Mouse (Mus musculus) myocyte (in vitro differentiated cells): ENCODE measurements around the gene Cd68. TPM values are rescaled to one million over a fixed set of nuclear protein-coding genes. Genes with fewer than 3 reads are reported as not detected.
A peak's percentile ranks its signal among the peaks of the same experiment; 100 is the strongest.
"Not testable (repeated sequence)": the region's sequence is repeated elsewhere in the genome, so short reads cannot be mapped to it uniquely, and the experiment has no call there.

Source experiments
- H3K27me3 ChIP-seq: one replicate; pipeline ENCODE4 v1.6.1; 2011; ENCODE audit not compliant: control insufficient read depth, insufficient read depth, insufficient read length
- H3K36me3 ChIP-seq: one replicate; pipeline ENCODE4 v1.6.1; 2011; ENCODE audit not compliant: control insufficient read depth, insufficient read depth
- H3K4me2 ChIP-seq: one replicate; pipeline ENCODE4 v1.6.1; 2011; ENCODE audit warnings: low read depth, control low read depth
- H3K4me3 ChIP-seq: one replicate; pipeline ENCODE4 v1.5.1; 2011; ENCODE audit warnings: mild to moderate bottlenecking, control low read depth, moderate library complexity
- H3K79me2 ChIP-seq: one replicate; pipeline ENCODE4 v1.6.1; 2011; ENCODE audit not compliant: control insufficient read depth, insufficient read depth
- H3ac ChIP-seq: one replicate; pipeline ENCODE4 v1.6.1; 2011; ENCODE audit not compliant: control insufficient read depth, insufficient read length
- CEBPB ChIP-seq: IDR thresholded peaks from 2 replicates; pipeline ENCODE4 v1.6.1; 2011; ENCODE audit warnings: mild to moderate bottlenecking, moderate library complexity; ENCODE audit not compliant: poor library complexity, insufficient read depth, severe bottlenecking
- E2F4 ChIP-seq: IDR thresholded peaks from one replicate; pipeline ENCODE4 v1.6.1; 2011; ENCODE audit warnings: mild to moderate bottlenecking, control low read depth, moderate library complexity; ENCODE audit not compliant: insufficient read depth
- MAX ChIP-seq: IDR thresholded peaks from one replicate; pipeline ENCODE4 v1.6.1; 2011; ENCODE audit warnings: low read depth, mild to moderate bottlenecking, control low read depth
- MYOD1 ChIP-seq, 3 experiments: IDR thresholded peaks; one replicate each; pipeline ENCODE4 v1.6.1; 2011; ENCODE audit warnings: control low read depth in 2 of 3, low read depth in 2 of 3, mild to moderate bottlenecking in 2 of 3, moderate library complexity in 1 of 3; ENCODE audit not compliant: insufficient read length in 2 of 3, control insufficient read depth in 1 of 3
- MYOG ChIP-seq, 3 experiments: IDR thresholded peaks; one replicate each; pipeline ENCODE4 v1.6.1; 2011; ENCODE audit warnings: control low read depth in 2 of 3, low read depth in 2 of 3, mild to moderate bottlenecking in 2 of 3; ENCODE audit not compliant: insufficient read length in 2 of 3, control insufficient read depth in 1 of 3, insufficient read depth in 1 of 3
- POLR2A ChIP-seq: IDR thresholded peaks from one replicate; pipeline ENCODE4 v1.6.1; 2011; ENCODE audit warnings: low read depth, mild to moderate bottlenecking, control low read depth, moderate library complexity; ENCODE audit not compliant: insufficient read length
- POLR2AphosphoS2 ChIP-seq: IDR thresholded peaks from one replicate; pipeline ENCODE4 v1.6.1; 2011; ENCODE audit warnings: low read depth, control low read depth; ENCODE audit not compliant: insufficient read length
- REST ChIP-seq: IDR thresholded peaks from one replicate; pipeline ENCODE4 v1.6.1; 2011; ENCODE audit warnings: mild to moderate bottlenecking, control low read depth, moderate library complexity; ENCODE audit not compliant: insufficient read depth, insufficient read length
- SRF ChIP-seq: IDR thresholded peaks from one replicate; pipeline ENCODE4 v1.6.1; 2011; ENCODE audit warnings: low read depth; ENCODE audit not compliant: control insufficient read depth, insufficient read length
- TCF12 ChIP-seq: IDR thresholded peaks from one replicate; pipeline ENCODE4 v1.6.1; 2011; ENCODE audit warnings: mild to moderate bottlenecking, control low read depth; ENCODE audit not compliant: poor library complexity, insufficient read depth, severe bottlenecking
- TCF3 ChIP-seq: IDR thresholded peaks from one replicate; pipeline ENCODE4 v1.6.1; 2011; ENCODE audit warnings: low read depth, control low read depth; ENCODE audit not compliant: insufficient read length
- USF1 ChIP-seq: IDR thresholded peaks from one replicate; pipeline ENCODE4 v1.6.1; 2011; ENCODE audit warnings: low read depth, mild to moderate bottlenecking, control low read depth, moderate library complexity
- polyA plus RNA-seq: library from polyadenylated mRNA; unstranded; fragments of >200 nt; fragmentation: generic; extraction: Trizol; gene quantifications from one replicate; pipeline ENCODE4 v1.2.1, GENCODE M21; 2012; ENCODE audit warnings: missing spikeins

The Cd68 gene
- polyA plus RNA-seq, 1 experiment = 0.96 TPM

DNA sequence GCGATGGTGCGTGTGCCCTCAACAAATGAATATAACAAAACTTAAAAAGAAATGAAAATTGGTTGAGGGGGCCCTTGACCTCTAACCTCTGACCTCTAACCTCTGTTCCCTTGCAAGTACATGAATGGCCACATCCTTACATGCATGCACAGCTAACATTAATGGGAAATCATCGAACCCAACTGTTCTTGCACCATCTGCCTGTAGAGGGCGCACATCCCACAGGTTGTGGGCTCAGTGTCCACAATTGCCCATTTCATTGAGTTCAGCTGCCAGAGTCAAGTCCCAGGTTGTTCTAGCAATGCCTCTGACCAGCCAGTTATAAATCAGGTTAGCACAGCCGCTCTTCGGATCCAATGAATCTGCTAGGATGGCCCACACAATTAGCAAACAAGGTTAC is 37.7 kb downstream of the Cd68 start:
- no peaks in the 10 kb centered on the region for H3K36me3 ChIP-seq
- no peak overlapping the region for H3ac ChIP-seq
- H3K4me3 ChIP-seq = no peak overlapping the region
- H3K79me2 ChIP-seq = peaks cover 1% of the 10 kb centered on the region
- H3K4me2 ChIP-seq = peak overlapping the region; percentile 48
- TF ChIP-seq TCF12 (no peak), E2F4 (no peak), POLR2AphosphoS2 (no peak), POLR2A (no peak), MYOG (IDR thresholded peaks at IDR 0.05; ENCODE audit: control insufficient read depth in 1 of 3, insufficient read depth in 1 of 3, insufficient read length in 2 of 3, low read depth in 2 of 3) (peak in 1 of 3 experiments; percentile 8)
- H3K27me3 ChIP-seq = no peaks in the 10 kb centered on the region

DNA sequence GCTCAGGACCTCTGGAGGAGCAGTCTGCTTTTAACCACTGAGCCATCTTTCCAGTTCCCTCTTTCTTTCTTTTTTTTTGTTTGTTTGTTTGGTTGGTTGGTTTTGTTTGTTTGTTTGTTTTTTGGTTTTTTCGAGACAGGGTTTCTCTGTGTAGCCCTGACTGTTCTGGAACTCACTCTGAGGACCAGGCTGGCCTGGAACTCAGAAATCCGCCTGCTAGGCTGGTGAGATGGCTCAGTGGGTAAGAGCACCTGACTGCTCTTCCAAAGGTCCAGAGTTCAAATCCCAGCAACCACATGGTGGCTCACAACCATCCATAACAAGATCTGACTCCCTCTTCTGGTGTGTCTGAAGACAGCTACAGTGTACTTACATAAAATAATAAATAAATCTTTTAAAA is 41.6 kb downstream of the Cd68 start:
- not testable (repeated sequence) for H3ac ChIP-seq, H3K4me3 ChIP-seq, H3K36me3 ChIP-seq, H3K4me2 ChIP-seq, H3K79me2 ChIP-seq, H3K27me3 ChIP-seq

DNA sequence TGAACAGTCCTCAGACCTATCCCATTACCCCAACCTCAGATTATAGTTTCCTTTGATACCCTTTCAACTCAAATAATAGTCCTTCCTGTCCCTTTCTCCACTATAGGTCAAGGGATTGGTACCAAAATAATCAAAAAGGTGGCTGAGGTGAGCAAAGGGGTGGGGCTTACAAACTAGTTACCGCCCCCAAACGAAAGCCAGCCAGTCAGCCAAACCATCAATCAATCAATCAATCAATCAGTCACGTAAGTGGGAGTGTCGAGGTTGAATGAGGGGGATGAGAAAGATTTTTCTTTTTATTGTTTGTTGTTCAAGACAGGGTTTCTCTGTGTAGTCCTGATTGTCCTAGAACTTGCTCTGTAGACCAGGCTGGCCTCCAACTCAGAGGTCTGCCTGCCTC is 42.9 kb downstream of the Cd68 start:
- no peaks in the 10 kb centered on the region for H3K79me2 ChIP-seq
- TF ChIP-seq REST = no peak
- TF ChIP-seq POLR2A = no peak
- TF ChIP-seq TCF12 = no peak
- no peak for TF ChIP-seq USF1
- no peak for TF ChIP-seq MYOD1 (IDR thresholded peaks at IDR 0.05; ENCODE audit: control insufficient read depth in 1 of 3, insufficient read length in 2 of 3, low read depth in 2 of 3)
- no peak for TF ChIP-seq E2F4
- no peak for TF ChIP-seq MYOG (IDR thresholded peaks at IDR 0.05; ENCODE audit: control insufficient read depth in 1 of 3, insufficient read depth in 1 of 3, insufficient read length in 2 of 3, low read depth in 2 of 3)
- TF ChIP-seq POLR2AphosphoS2 = no peak
- TF ChIP-seq CEBPB = no peak
- no peak for TF ChIP-seq TCF3
- no peak for TF ChIP-seq MAX
- no peak for TF ChIP-seq SRF
- H3K4me2 ChIP-seq = no peak overlapping the region
- H3K36me3 ChIP-seq = no peaks in the 10 kb centered on the region
- no peak overlapping the region for H3ac ChIP-seq
- peaks cover under 1% of the 10 kb centered on the region for H3K27me3 ChIP-seq
- peak overlapping the region; percentile 55 for H3K4me3 ChIP-seq

DNA sequence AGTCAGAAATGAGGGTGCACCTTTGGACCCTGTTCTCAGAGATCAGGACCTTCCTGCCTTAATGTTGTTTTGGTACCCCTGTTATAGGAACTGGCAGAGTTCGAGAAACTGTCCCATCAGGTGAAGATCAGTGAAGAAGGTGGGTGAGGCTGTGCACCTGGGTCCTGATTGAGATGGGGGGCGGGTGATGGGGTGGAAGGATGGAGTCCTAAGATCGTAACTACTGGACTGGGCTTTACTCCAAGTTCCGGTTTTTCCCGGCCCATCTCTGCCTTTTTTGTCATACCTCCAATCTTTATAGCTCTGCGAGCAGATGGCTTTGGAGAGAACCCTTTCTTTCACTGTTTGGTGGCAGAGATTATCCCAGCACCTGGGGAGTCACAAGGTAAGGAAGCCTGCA is 43.5 kb downstream of the Cd68 start:
- peak overlapping the region; percentile 91 for H3K4me2 ChIP-seq
- no peaks in the 10 kb centered on the region for H3K79me2 ChIP-seq
- TF ChIP-seq TCF12 (no peak), POLR2A (no peak), MYOD1 (IDR thresholded peaks at IDR 0.05; ENCODE audit: control insufficient read depth in 1 of 3, insufficient read length in 2 of 3, low read depth in 2 of 3) (no peak), USF1 (no peak), TCF3 (no peak), REST (no peak), E2F4 (no peak), SRF (no peak), POLR2AphosphoS2 (no peak), MAX (no peak), MYOG (IDR thresholded peaks at IDR 0.05; ENCODE audit: control insufficient read depth in 1 of 3, insufficient read depth in 1 of 3, insufficient read length in 2 of 3, low read depth in 2 of 3) (no peak)
- H3K27me3 ChIP-seq = peaks cover 7% of the 10 kb centered on the region
- H3K36me3 ChIP-seq = no peaks in the 10 kb centered on the region
- peak overlapping the region; percentile 24 for H3ac ChIP-seq
- peak overlapping the region; percentile 55 for H3K4me3 ChIP-seq

DNA sequence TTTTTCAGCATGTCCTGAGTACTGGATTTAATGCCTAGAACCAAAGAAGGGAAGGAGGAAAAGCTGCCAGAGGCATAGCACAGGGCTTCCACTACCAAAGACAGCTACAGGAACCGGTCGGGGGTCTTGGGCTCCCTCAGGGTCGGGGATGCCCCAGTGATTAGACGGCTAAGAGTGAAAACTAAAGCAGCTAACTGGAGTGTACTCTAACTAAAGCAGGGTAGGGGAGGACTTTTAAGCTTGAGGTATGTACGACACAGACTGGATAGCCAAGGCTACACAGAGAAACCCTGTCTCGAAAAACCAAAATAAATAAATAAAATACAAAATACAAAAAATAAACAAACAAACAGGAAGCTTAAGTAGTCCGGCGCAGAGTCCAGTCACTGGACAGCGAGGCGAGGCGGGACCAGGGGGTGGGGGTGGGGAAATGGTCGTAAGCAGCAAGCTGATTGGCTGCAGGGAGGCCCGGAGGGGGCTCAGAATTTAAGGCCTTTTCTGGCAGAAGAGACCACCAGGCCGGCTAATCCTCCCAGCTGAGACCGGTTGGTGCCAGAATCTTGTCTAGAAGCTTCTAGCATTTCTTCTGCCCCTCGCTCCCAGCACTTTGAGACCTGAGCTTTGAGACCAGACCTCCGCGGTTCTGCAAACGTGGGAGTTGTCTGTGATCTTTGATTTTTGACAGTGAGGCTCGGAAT is 44.2 kb downstream of the Cd68 start, which contains the start of gene Sat2:
Sat2 (plus strand) TSS at position 454 of the 698 bp plus-strand sequence.
- Histone ChIP-seq H3K4me2 (peak within 1 kb of the TSS; percentile 91), H3K79me2 (no peaks in the 10 kb centered on the region), H3K4me3 (peak within 1 kb of the TSS; percentile 55), H3K36me3 (no peaks in the 10 kb centered on the region), H3ac (peak within 1 kb of the TSS; percentile 24), H3K27me3 (peaks cover 7% of the 10 kb centered on the region)
- TF ChIP-seq POLR2A (peak; percentile 31), SRF (no peak), MYOD1 (IDR thresholded peaks at IDR 0.05; ENCODE audit: control insufficient read depth in 1 of 3, insufficient read length in 2 of 3, low read depth in 2 of 3) (no peak)
